ENCODE assay signal across 8 mouse cellular contexts in genomic region chr11:88151379-88152155, GRCm38 (mm10). TPM values are rescaled to one million over a fixed set of nuclear protein-coding genes. Genes with fewer than 3 reads are reported as not detected.
DNase-seq lines count a peak whose midpoint lies in the region; ATAC-seq and TF ChIP-seq lines count a peak whose summit lies in the region.

No protein-coding gene starts in this region.

- 0 out of 2 replicates have a peak, but pooled peaks have one; percentile 25 for ATAC-seq in embryonic facial prominence, embryonic 15.5 days (ENCODE audit: insufficient number of reproducible peaks, low FRiP score, low TSS enrichment, low read depth)
- ATAC-seq in hindbrain, postnatal 0 days = peak; percentile 15; the same call in 1 of the 2 replicates
- no peak for ATAC-seq in lung, embryonic 14.5 days (ENCODE audit: insufficient read depth)
- ATAC-seq in stomach, embryonic 14.5 days (ENCODE audit: insufficient number of reproducible peaks, insufficient read depth, low FRiP score, low read depth) = no peak
- ATAC-seq in frontal cortex, adult (ENCODE audit: low TSS enrichment) = no peak

- 35% methylated on average over 7 of the region's 7 CpGs for WGBS in embryonic facial prominence, embryonic 15.5 days
- 29% methylated on average over 7 of the region's 7 CpGs for WGBS in hindbrain, postnatal 0 days
- WGBS in lung, embryonic 14.5 days = 35% methylated on average over 7 of the region's 7 CpGs
- 39% methylated on average over 7 of the region's 7 CpGs for WGBS in stomach, embryonic 14.5 days

- no peak for TF ChIP-seq CTCF in gastrocnemius, adult 2 months (IDR thresholded peaks at IDR 0.05)
- TF ChIP-seq CTCF in hindbrain, postnatal 0 days (IDR thresholded peaks at IDR 0.05; ENCODE audit: low read depth) = no peak; the same call in 1 of the 2 replicates
- no peak for TF ChIP-seq CTCF in lung, embryonic 14.5 days (IDR thresholded peaks at IDR 0.05; ENCODE audit: low read depth)

- no peaks in the 10 kb centered on the region for H3K36me3 ChIP-seq in embryonic facial prominence, embryonic 15.5 days
- no peaks in the 10 kb centered on the region for H3K36me3 ChIP-seq in hindbrain, postnatal 0 days (ENCODE audit: insufficient read depth, low read length)
- no peaks in the 10 kb centered on the region for H3K36me3 ChIP-seq in lung, embryonic 14.5 days (ENCODE audit: insufficient read depth)
- H3K36me3 ChIP-seq in stomach, embryonic 14.5 days (ENCODE audit: control insufficient read depth, insufficient read depth, low read length) = no peaks in the 10 kb centered on the region

- H3K9ac ChIP-seq in embryonic facial prominence, embryonic 15.5 days = no peak overlapping the region
- 0 out of 2 replicates have a peak overlapping the region, but pooled peaks have one; percentile 9 for H3K9ac ChIP-seq in hindbrain, postnatal 0 days (replicated peaks; ENCODE audit: low read length)
- peak overlapping the region; percentile 24; the same call in 1 of the 2 replicates for H3K9ac ChIP-seq in lung, embryonic 14.5 days
- no peak overlapping the region for H3K9ac ChIP-seq in stomach, embryonic 14.5 days (replicated peaks; ENCODE audit: low read depth, low read length)

- peak; percentile 74 for DNase-seq in gastrocnemius, adult 2 months
- DNase-seq in gastrocnemius, postnatal 4 days (ENCODE audit: low spot score in 2 of 2) = no peak
- DNase-seq in hindbrain, postnatal 0 days (ENCODE audit: low spot score) = peak; percentile 33
- DNase-seq in lung, embryonic 14.5 days = peak; percentile 68
- DNase-seq in urinary bladder, postnatal 25 days (ENCODE audit: low spot score) = no peak

- peaks cover 71% of the 10 kb centered on the region for H3K4me1 ChIP-seq in embryonic facial prominence, embryonic 15.5 days
- peaks cover 14% of the 10 kb centered on the region; the same call in 1 of the 2 replicates for H3K4me1 ChIP-seq in hindbrain, postnatal 0 days (ENCODE audit: insufficient read depth, low read length)
- peaks cover 78% of the 10 kb centered on the region for H3K4me1 ChIP-seq in lung, embryonic 14.5 days (ENCODE audit: insufficient read depth)
- H3K4me1 ChIP-seq in stomach, embryonic 14.5 days (ENCODE audit: control insufficient read depth, insufficient read depth, low read length) = peaks cover 79% of the 10 kb centered on the region

- no peaks in the 10 kb centered on the region for H3K27me3 ChIP-seq in embryonic facial prominence, embryonic 15.5 days
- no peaks in the 10 kb centered on the region for H3K27me3 ChIP-seq in hindbrain, postnatal 0 days (ENCODE audit: insufficient read depth, low read length)
- no peaks in the 10 kb centered on the region for H3K27me3 ChIP-seq in lung, embryonic 14.5 days (ENCODE audit: insufficient read depth, low read length)
- H3K27me3 ChIP-seq in stomach, embryonic 14.5 days (ENCODE audit: control insufficient read depth, insufficient read depth, low read length) = no peaks in the 10 kb centered on the region

- intact Hi-C loops in gastrocnemius, adult 2 months (cut with DNase I) = no loop called here

- no peak overlapping the region for H3K4me2 ChIP-seq in embryonic facial prominence, embryonic 15.5 days (replicated peaks)
- H3K4me2 ChIP-seq in hindbrain, postnatal 0 days (ENCODE audit: low read depth, low read length) = no peak overlapping the region
- H3K4me2 ChIP-seq in lung, embryonic 14.5 days = no peak overlapping the region
- no peak overlapping the region for H3K4me2 ChIP-seq in stomach, embryonic 14.5 days (replicated peaks; ENCODE audit: low read depth, low read length)

- peak overlapping the region; percentile 5; the same call in 1 of the 2 replicates for H3K4me3 ChIP-seq in gastrocnemius, adult 2 months
- no peak overlapping the region for H3K4me3 ChIP-seq in embryonic facial prominence, embryonic 15.5 days (replicated peaks)
- H3K4me3 ChIP-seq in hindbrain, postnatal 0 days (ENCODE audit: low read length) = no peak overlapping the region
- H3K4me3 ChIP-seq in lung, embryonic 14.5 days (ENCODE audit: low read depth, low read length) = no peak overlapping the region
- H3K4me3 ChIP-seq in stomach, embryonic 14.5 days (ENCODE audit: low read depth, low read length) = no peak overlapping the region

- no peaks in the 10 kb centered on the region for H3K9me3 ChIP-seq in embryonic facial prominence, embryonic 15.5 days (replicated peaks)
- no peaks in the 10 kb centered on the region for H3K9me3 ChIP-seq in hindbrain, postnatal 0 days (ENCODE audit: low read length)
- H3K9me3 ChIP-seq in lung, embryonic 14.5 days (ENCODE audit: low read depth, low read length) = no peaks in the 10 kb centered on the region
- H3K9me3 ChIP-seq in stomach, embryonic 14.5 days (ENCODE audit: control insufficient read depth, low read depth, low read length) = no peaks in the 10 kb centered on the region

- peak overlapping the region; percentile 99 for H3K27ac ChIP-seq in gastrocnemius, adult 2 months
- H3K27ac ChIP-seq in embryonic facial prominence, embryonic 15.5 days (replicated peaks) = peak overlapping the region; percentile 76
- peak overlapping the region; percentile 67 for H3K27ac ChIP-seq in hindbrain, postnatal 0 days
- H3K27ac ChIP-seq in lung, embryonic 14.5 days (ENCODE audit: low read depth) = peak overlapping the region; percentile 89
- H3K27ac ChIP-seq in stomach, embryonic 14.5 days (ENCODE audit: low read length) = peak overlapping the region; percentile 89

RNA-seq across cellular contexts. Expression of gene Mrps23, which starts 52.6 kb away (rescaled TPM):
- 100 to 1,000 TPM; 122 to 144 TPM for total RNA-seq in gastrocnemius, adult 2 months (2021)
- 100 to 1,000 TPM in 1 of 2 experiments, 10 to 100 TPM in 1; 97.6 to 102 TPM for total RNA-seq in gastrocnemius, postnatal 4 days (2021)
- polyA plus RNA-seq in embryonic facial prominence, embryonic 15.5 days (2015; fragmentation: Nextera tagmentation; extraction: Ambion mirVana) = 58.4 and 61.6 TPM in 2 replicates
- 29.0 and 48.7 TPM in 2 replicates for total RNA-seq in hindbrain, postnatal 0 days (2014; rRNA removed)
- 66.4 and 67.1 TPM in 2 replicates for polyA plus RNA-seq in hindbrain, postnatal 0 days (2015; fragmentation: Nextera tagmentation; extraction: Ambion mirVana)
- 55.1 and 57.6 TPM in 2 replicates for polyA plus RNA-seq in lung, embryonic 14.5 days (2014; fragmentation: Nextera tagmentation; extraction: Ambion mirVana)
- 58.6 and 59.2 TPM in 2 replicates for polyA plus RNA-seq in stomach, embryonic 14.5 days (2014; fragmentation: Nextera tagmentation; extraction: Ambion mirVana)

RNA-seq across cellular contexts. Expression of gene Cuedc1, which starts 53.7 kb away (rescaled TPM):
- total RNA-seq in gastrocnemius, adult 2 months (2021) = 100 to 1,000 TPM; 101 to 127 TPM
- total RNA-seq in gastrocnemius, postnatal 4 days (2021) = 10 to 100 TPM; 47.4 to 53.8 TPM
- 35.4 and 38.7 TPM in 2 replicates for polyA plus RNA-seq in embryonic facial prominence, embryonic 15.5 days (2015; fragmentation: Nextera tagmentation; extraction: Ambion mirVana)
- 33.6 and 44.6 TPM in 2 replicates for total RNA-seq in hindbrain, postnatal 0 days (2014; rRNA removed)
- polyA plus RNA-seq in hindbrain, postnatal 0 days (2015; fragmentation: Nextera tagmentation; extraction: Ambion mirVana) = 35.8 and 40.9 TPM in 2 replicates
- polyA plus RNA-seq in lung, embryonic 14.5 days (2014; fragmentation: Nextera tagmentation; extraction: Ambion mirVana) = 14.1 and 16.8 TPM in 2 replicates
- 21.7 and 24.9 TPM in 2 replicates for polyA plus RNA-seq in stomach, embryonic 14.5 days (2014; fragmentation: Nextera tagmentation; extraction: Ambion mirVana)

Comparison
In these comparisons a context has a peak if more than half of its experiments do, and no peak if none do; other contexts are left out.
1. DNase-seq: peak in gastrocnemius, adult 2 months (single experiment), hindbrain, postnatal 0 days (single experiment) and lung, embryonic 14.5 days (single experiment); none in gastrocnemius, postnatal 4 days (0 of 2) and urinary bladder, postnatal 25 days (single experiment).
2. ATAC-seq: peak in embryonic facial prominence, embryonic 15.5 days (single experiment) and hindbrain, postnatal 0 days (single experiment); none in lung, embryonic 14.5 days (single experiment), stomach, embryonic 14.5 days (single experiment) and frontal cortex, adult (single experiment).
3. H3K9ac ChIP-seq: peak in hindbrain, postnatal 0 days (single experiment) and lung, embryonic 14.5 days (single experiment); none in embryonic facial prominence, embryonic 15.5 days (single experiment) and stomach, embryonic 14.5 days (single experiment).
4. Peak in every context shown above with its lines, with median percentiles within 50 percentile points of each other: H3K27ac ChIP-seq.